Mouse (Mus musculus) spleen, adult 2 months (tissue): ENCODE measurements at regions not wholly inside any gene's neighbourhood (a gene's known extent, or its start where the extent isn't known, plus 50 kb on each side); places are given as distances from the start of the nearest gene placed in this dataset.

ENCODE experiments used
- CTCF ChIP-seq: fragments of 200-500 bp; IDR thresholded peaks from 2 replicates; pipeline ENCODE4 v1.5.1; 2011; ENCODE audit warnings: mild to moderate bottlenecking, inconsistent platforms; ENCODE audit not compliant: insufficient read depth, insufficient read length, insufficient replicate concordance; ENCODE audit errors: extremely low read depth
- POLR2A ChIP-seq: fragments of 200-500 bp; IDR thresholded peaks from 2 replicates; pipeline ENCODE4 v1.6.1; 2011; ENCODE audit warnings: low read depth, low read length, inconsistent platforms

- TF ChIP-seq POLR2A (no peak), CTCF (no peak)
Observed at GRCm38 (mm10) chr9:61757806-61758205, 156.5 kb downstream of the Rplp1 start.
